Mouse (Mus musculus) hindbrain, embryonic 14.5 days (tissue): ENCODE measurements around the gene Ext2. TPM values are rescaled to one million over a fixed set of nuclear protein-coding genes. Genes with fewer than 3 reads are reported as not detected.

Source experiments
- ATAC-seq: fragments of 200-750 bp; cut with Nextera tagmentation; 2 replicates; pipeline ENCODE4 v1.8.0; 2017; ENCODE audit warnings: moderate number of reproducible peaks, mild to moderate bottlenecking, moderate TSS enrichment, moderate library complexity; ENCODE audit not compliant: low FRiP score
- DNase-seq: peaks from one replicate; pipeline ENCODE4 v3.0.0-alpha.2; 2015; ENCODE audit warnings: low spot score
- H3K27ac ChIP-seq: fragments of 300-500 bp; sonication (generic); 2 replicates; pipeline ENCODE4 v1.5.1; 2014; ENCODE audit warnings: mild to moderate bottlenecking, moderate library complexity
- H3K27me3 ChIP-seq: fragments of 300-500 bp; sonication (generic); 2 replicates; pipeline ENCODE4 v1.6.1; 2014; ENCODE audit warnings: mild to moderate bottlenecking, low read length, mixed read lengths; ENCODE audit not compliant: control insufficient read depth, insufficient read depth
- H3K36me3 ChIP-seq: fragments of 300-500 bp; sonication (generic); replicated peaks from 2 replicates; pipeline ENCODE4 v1.6.1; 2014; ENCODE audit not compliant: control insufficient read depth, insufficient read depth
- H3K4me1 ChIP-seq: fragments of 300-500 bp; sonication (generic); replicated peaks from 2 replicates; pipeline ENCODE4 v1.6.1; 2014; ENCODE audit warnings: antibody characterized with exemption, low read length, mixed read lengths; ENCODE audit not compliant: control insufficient read depth, insufficient read depth
- H3K4me2 ChIP-seq: fragments of 300-500 bp; sonication (generic); replicated peaks from 2 replicates; pipeline ENCODE4 v1.6.1; 2014; ENCODE audit warnings: mild to moderate bottlenecking, moderate library complexity
- H3K4me3 ChIP-seq: fragments of 300-500 bp; sonication (generic); replicated peaks from 2 replicates; pipeline ENCODE4 v1.5.1; 2014; ENCODE audit warnings: mild to moderate bottlenecking, low read length
- H3K9ac ChIP-seq: fragments of 300-500 bp; sonication (generic); 2 replicates; pipeline ENCODE4 v1.6.1; 2014
- H3K9me3 ChIP-seq: fragments of 300-500 bp; sonication (generic); 2 replicates; pipeline ENCODE4 v1.6.1; 2016; ENCODE audit warnings: low read length; ENCODE audit not compliant: control insufficient read depth
- WGBS: fragments of 180-500 bp; shearing (Covaris S2); extraction: QIAGEN DNeasy Blood & Tissue Kit; methylation state at CpG from one replicate; pipeline ENCODE4 v1.1.7; 2014; 5-methylcytosine and 5-hydroxymethylcytosine counted together
- polyA plus RNA-seq: library from polyadenylated mRNA; unstranded; fragments of >200 nt; fragmentation: Nextera tagmentation; extraction: Ambion mirVana; gene quantifications from 2 replicates; pipeline ENCODE4 v1.2.1, GENCODE M21; 2014

Ext2 gene
- polyA plus RNA-seq, 1 experiment from 2014 or later: 71.3 TPM

DNA sequence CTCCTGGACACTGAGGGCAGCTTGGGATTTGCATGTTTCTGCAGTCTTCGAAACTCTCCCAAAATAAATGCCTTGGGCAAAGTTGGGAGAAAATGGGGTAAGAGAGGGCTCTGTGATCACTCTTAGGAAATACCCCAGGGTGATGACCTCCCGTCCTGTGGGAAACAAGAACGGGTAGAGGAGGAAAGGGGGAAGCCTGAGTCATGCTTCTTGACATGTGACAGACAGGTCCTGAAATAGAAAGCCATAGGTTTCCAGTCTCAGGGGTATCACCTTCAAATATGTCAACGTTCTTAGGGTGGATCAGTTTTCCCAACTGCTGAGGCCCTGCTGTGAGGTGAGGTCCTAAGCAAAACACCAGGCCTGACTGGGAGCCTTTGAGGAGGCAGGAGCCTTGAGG, 46.9 kb downstream of the Ext2 start:
- Histone ChIP-seq H3K27ac (no peak overlapping the region), H3K27me3 (no peaks in the 10 kb centered on the region), H3K9ac (no peak overlapping the region), H3K4me2 (no peak overlapping the region), H3K36me3 (0 out of 2 replicates have a peak, but pooled peaks cover 5% of the 10 kb centered on the region), H3K4me3 (no peak overlapping the region), H3K4me1 (peaks cover 10% of the 10 kb centered on the region), H3K9me3 (no peaks in the 10 kb centered on the region)
- WGBS: 59% methylated on average over 4 of the region's 4 CpGs
- no peak for DNase-seq
- no peak for ATAC-seq

DNA sequence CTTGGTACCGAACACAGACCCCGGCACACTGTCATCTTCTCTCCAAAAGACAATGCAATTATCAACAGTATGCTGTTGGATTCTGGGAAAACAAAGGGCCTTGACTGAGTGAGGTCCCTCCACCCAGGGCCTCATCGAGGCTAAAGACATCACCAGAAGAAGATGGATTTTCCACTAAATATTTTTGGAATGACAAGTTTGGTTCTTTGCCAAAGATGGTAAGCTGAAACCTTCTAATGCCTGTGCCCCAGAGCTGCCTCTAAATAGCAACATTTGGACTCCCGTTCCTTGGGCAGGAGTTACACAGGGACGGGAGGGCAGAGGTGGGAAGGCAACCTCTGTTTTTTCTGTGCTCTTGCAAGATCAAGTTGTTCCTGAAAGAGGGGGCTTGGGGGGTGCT, 47.4 kb downstream of the Ext2 start:
- Histone ChIP-seq H3K4me1 (peaks cover 10% of the 10 kb centered on the region), H3K27me3 (no peaks in the 10 kb centered on the region), H3K27ac (no peak overlapping the region), H3K4me2 (no peak overlapping the region), H3K9me3 (no peaks in the 10 kb centered on the region), H3K4me3 (no peak overlapping the region), H3K9ac (no peak overlapping the region), H3K36me3 (0 out of 2 replicates have a peak, but pooled peaks cover 5% of the 10 kb centered on the region)
- DNase-seq (no peak), ATAC-seq (no peak)
- WGBS: 79% methylated on average over 5 of the region's 5 CpGs

GRCm38 (mm10) chr2:93772765-93773085, 49.6 kb downstream of the Ext2 start:
- Histone ChIP-seq H3K4me2 (no peak overlapping the region), H3K27ac (no peak overlapping the region), H3K27me3 (no peaks in the 10 kb centered on the region), H3K4me3 (no peak overlapping the region), H3K36me3 (no peaks in the 10 kb centered on the region), H3K4me1 (peaks cover 2% of the 10 kb centered on the region; the same call in 1 of the 2 replicates), H3K9ac (no peak overlapping the region), H3K9me3 (no peaks in the 10 kb centered on the region)
- no peak for ATAC-seq
- 54% methylated on average over 4 of the region's 4 CpGs for WGBS
- no peak for DNase-seq

DNA sequence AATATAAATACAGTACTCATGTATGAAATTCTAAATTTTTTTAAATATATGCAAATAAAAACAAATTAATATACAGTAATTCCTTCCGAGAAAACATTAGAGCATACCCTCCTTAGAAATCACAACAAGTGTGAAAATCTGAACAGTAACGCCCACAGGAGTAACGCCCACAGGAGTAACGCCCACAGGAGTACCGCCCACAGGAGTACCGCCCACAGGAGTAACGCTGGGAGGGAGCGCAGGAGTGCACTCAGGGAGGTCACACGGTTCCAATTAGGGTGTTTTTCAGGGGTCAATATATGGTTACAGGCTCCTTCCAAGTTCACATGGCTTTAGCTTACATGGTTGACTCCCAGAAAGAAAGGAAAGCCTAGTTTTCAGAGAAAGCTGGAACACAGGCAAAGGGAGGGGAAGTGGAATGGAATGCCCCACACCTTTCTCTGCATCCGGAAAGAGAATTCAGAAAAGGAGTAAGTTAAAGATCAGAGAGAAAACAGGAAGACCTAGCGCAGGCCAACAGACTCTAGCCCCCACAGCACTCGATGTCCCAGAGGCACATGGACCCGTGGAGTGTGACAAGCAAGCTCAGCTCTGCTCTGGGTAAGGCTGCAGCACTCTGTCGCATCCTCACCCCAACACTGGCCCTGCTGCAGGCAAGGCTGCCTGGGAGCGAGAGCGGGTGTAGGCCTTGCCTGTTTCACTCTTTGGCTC, 50.2 kb downstream of the Ext2 start:
- H3K9me3 ChIP-seq: no peaks in the 10 kb centered on the region
- WGBS: 51% methylated on average over 16 of the region's 16 CpGs
- no peak overlapping the region for H3K27ac ChIP-seq
- no peaks in the 10 kb centered on the region for H3K27me3 ChIP-seq
- peaks cover 2% of the 10 kb centered on the region; the same call in 1 of the 2 replicates for H3K4me1 ChIP-seq
- H3K36me3 ChIP-seq: no peaks in the 10 kb centered on the region
- ATAC-seq: 0 out of 2 replicates have a peak, but pooled peaks have one; percentile 40
- H3K9ac ChIP-seq: no peak overlapping the region
- DNase-seq: no peak
- H3K4me2 ChIP-seq: no peak overlapping the region
- no peak overlapping the region for H3K4me3 ChIP-seq

DNA sequence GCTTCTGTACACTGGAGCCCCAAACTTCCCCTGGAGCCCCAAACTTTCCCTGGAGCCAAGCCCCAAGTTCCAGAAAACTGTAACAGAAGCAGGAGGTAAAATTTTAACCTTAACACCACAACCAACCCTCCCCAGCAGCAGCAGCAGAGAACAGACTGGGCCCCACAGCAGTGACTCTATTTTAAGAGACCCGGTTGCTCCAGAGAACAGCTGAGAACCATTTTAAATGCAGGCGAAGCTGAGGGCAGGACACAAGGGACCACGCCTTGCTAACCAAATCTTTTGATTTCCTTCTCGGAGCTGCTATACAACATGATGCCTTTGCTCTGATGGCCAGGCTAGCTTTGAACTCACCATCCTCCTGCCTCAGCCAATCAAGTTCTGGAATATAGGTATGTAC, 51.5 kb downstream of the Ext2 start:
- no peak overlapping the region for H3K4me3 ChIP-seq
- H3K9ac ChIP-seq: no peak overlapping the region
- no peak overlapping the region for H3K4me2 ChIP-seq
- ATAC-seq (no peak), DNase-seq (no peak)
- H3K36me3 ChIP-seq: no peaks in the 10 kb centered on the region
- no peaks in the 10 kb centered on the region for H3K27me3 ChIP-seq
- no peaks in the 10 kb centered on the region for H3K9me3 ChIP-seq
- H3K4me1 ChIP-seq: 0 out of 2 replicates have a peak, but pooled peaks cover 2% of the 10 kb centered on the region
- H3K27ac ChIP-seq: no peak overlapping the region
- 86% methylated on average over 4 of the region's 4 CpGs for WGBS

GRCm38 (mm10) chr2:93769875-93770274, 52.5 kb downstream of the Ext2 start:
- no peak for ATAC-seq
- no peak for DNase-seq
- Histone ChIP-seq H3K36me3 (no peaks in the 10 kb centered on the region), H3K27me3 (no peaks in the 10 kb centered on the region), H3K4me3 (no peak overlapping the region), H3K4me2 (no peak overlapping the region), H3K9me3 (no peaks in the 10 kb centered on the region), H3K27ac (no peak overlapping the region), H3K9ac (no peak overlapping the region), H3K4me1 (0 out of 2 replicates have a peak, but pooled peaks cover 2% of the 10 kb centered on the region)
- WGBS: 86% methylated on average over 6 of the region's 6 CpGs

- Histone ChIP-seq H3K9me3 (no peaks in the 10 kb centered on the region), H3K27me3 (no peaks in the 10 kb centered on the region), H3K9ac (no peak overlapping the region), H3K4me3 (no peak overlapping the region), H3K4me1 (no peaks in the 10 kb centered on the region), H3K4me2 (no peak overlapping the region), H3K27ac (no peak overlapping the region), H3K36me3 (peaks cover 8% of the 10 kb centered on the region)
- DNase-seq (no peak), ATAC-seq (no peak)
- 77% methylated on average over 5 of the region's 5 CpGs for WGBS
Measured at GRCm38 (mm10) chr2:93765721-93766120, 56.6 kb downstream of the Ext2 start.

GRCm38 (mm10) chr2:93764211-93764610, 58.2 kb downstream of the Ext2 start:
- Histone ChIP-seq H3K9ac (no peak overlapping the region), H3K4me2 (no peak overlapping the region), H3K27me3 (no peaks in the 10 kb centered on the region), H3K9me3 (no peaks in the 10 kb centered on the region), H3K27ac (no peak overlapping the region), H3K4me1 (no peaks in the 10 kb centered on the region), H3K36me3 (peaks cover 14% of the 10 kb centered on the region), H3K4me3 (no peak overlapping the region)
- DNase-seq (no peak), ATAC-seq (no peak)
- WGBS: 87% methylated on average over 3 of the region's 3 CpGs

GRCm38 (mm10) chr2:93760389-93760788, 62.0 kb downstream of the Ext2 start:
- peaks cover 14% of the 10 kb centered on the region for H3K36me3 ChIP-seq
- H3K9ac ChIP-seq: no peak overlapping the region
- no peaks in the 10 kb centered on the region; the same call in 1 of the 2 replicates for H3K4me1 ChIP-seq
- H3K9me3 ChIP-seq: no peaks in the 10 kb centered on the region
- no peak for ATAC-seq
- H3K4me2 ChIP-seq: no peak overlapping the region
- DNase-seq: no peak
- no peak overlapping the region for H3K27ac ChIP-seq
- H3K4me3 ChIP-seq: no peak overlapping the region
- 54% methylated on average over 3 of the region's 3 CpGs for WGBS
- H3K27me3 ChIP-seq: no peaks in the 10 kb centered on the region

DNA sequence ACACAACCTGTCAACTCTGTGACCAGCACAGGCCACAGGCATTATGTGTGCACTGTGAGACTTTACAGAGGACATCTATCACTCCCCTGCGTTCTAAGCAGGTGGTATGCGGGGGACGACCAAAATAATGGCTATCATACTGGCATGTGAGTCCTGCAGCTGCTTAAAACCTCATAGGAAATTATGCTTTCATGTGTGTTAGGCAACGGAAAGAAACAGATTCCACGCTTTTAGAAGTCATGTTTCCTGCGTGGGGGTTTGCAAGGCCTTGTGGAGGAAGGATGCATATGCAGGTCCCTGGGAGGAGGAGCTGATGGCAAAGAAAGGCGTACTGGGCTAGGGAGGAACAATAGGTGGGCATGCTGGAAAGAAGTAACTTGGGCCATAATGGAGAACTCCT, 63.2 kb downstream of the Ext2 start:
- H3K4me1 ChIP-seq: no peaks in the 10 kb centered on the region; the same call in 1 of the 2 replicates
- no peaks in the 10 kb centered on the region for H3K27me3 ChIP-seq
- 49% methylated on average over 7 of the region's 7 CpGs for WGBS
- peaks cover 14% of the 10 kb centered on the region for H3K36me3 ChIP-seq
- no peaks in the 10 kb centered on the region for H3K9me3 ChIP-seq
- no peak overlapping the region for H3K4me2 ChIP-seq
- H3K4me3 ChIP-seq: no peak overlapping the region
- DNase-seq (no peak), ATAC-seq (no peak)
- H3K9ac ChIP-seq: no peak overlapping the region
- no peak overlapping the region for H3K27ac ChIP-seq
